Mouse (Mus musculus): ENCODE results near the gene Prim2. TPM values are rescaled to one million over a fixed set of nuclear protein-coding genes. Genes with fewer than 3 reads are reported as not detected.

Prim2 gene
- polyA plus RNA-seq, 1 experiment = 8.9 TPM

DNA sequence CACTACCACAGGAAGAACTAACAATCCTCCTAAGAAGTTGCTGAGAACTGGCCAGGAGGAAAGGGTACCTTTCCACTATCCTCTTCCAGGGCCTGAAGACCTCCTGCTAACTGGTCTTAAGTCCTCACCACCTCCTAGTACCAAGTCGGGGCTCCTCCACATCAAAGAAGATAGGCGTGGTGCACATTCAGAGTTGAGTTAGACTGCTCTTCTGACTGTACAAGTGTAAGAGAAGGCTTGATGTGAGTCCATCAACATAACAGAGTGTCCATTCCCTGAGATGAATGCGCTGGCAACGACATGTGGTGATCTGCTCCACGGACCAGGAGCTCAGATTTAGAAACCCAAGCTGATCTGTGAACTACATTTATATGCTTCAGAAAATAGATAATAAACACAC is 165.2 kb downstream of the Prim2 start:
- no peak overlapping the region for H3K27ac ChIP-seq (ENCODE audit: insufficient read depth, low read length)
- TF ChIP-seq POLR2A (IDR thresholded peaks at IDR 0.05; ENCODE audit: extremely low read depth, insufficient read depth, low read length) = no peak
- no peak for TF ChIP-seq CTCF (IDR thresholded peaks at IDR 0.05; ENCODE audit: extremely low read depth, insufficient read depth, low read length)
- no peaks in the 10 kb centered on the region for H3K4me1 ChIP-seq (ENCODE audit: control insufficient read depth, insufficient read depth, low read length)
- no peak overlapping the region for H3K4me3 ChIP-seq (ENCODE audit: insufficient read depth, low read length)

DNA sequence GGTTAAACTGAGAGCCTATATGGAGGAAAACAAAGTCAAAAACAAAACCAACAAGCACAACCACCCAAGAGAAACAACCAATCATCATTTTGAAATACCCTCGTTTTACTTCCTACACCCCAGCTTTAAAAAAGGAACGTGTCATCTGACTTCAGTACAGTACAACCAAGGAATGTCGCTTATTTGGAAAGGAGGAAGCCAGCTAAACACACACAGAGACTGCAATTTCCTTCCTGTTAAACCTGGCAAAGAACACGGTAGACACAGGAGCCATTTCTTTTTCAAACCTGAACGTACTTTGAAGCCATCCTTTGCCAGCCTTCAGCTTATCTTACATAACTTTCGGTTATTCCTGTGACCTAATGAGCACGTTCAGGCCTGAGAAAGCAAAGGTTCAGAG is 166.7 kb downstream of the Prim2 start:
- Histone ChIP-seq H3K4me3 (ENCODE audit: insufficient read depth, low read length) (no peak overlapping the region), H3K27ac (ENCODE audit: insufficient read depth, low read length) (no peak overlapping the region), H3K4me1 (ENCODE audit: control insufficient read depth, insufficient read depth, low read length) (no peaks in the 10 kb centered on the region)
- TF ChIP-seq POLR2A (IDR thresholded peaks at IDR 0.05; ENCODE audit: extremely low read depth, insufficient read depth, low read length) = no peak
- no peak for TF ChIP-seq CTCF (IDR thresholded peaks at IDR 0.05; ENCODE audit: extremely low read depth, insufficient read depth, low read length)

DNA sequence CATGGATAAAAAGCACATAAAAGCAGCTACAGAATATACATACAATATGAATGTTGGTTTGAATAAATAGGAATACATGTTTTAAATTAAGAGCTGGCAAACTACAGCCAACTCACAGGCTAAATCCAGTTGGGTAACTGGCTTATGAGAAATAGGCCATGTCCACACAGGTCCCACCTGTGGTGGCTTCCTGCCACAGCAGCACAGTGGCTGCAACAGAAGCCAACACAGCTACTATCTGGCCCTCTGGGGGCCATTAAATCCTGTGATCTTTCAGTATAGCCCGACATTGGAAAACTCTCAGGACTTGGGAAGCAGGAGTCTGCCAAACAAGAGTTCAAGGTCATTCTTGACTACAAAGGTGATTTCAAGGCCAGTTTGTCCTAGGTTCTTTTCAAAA is 167.3 kb downstream of the Prim2 start:
- Histone ChIP-seq H3K27ac (ENCODE audit: insufficient read depth, low read length) (no peak overlapping the region), H3K4me3 (ENCODE audit: insufficient read depth, low read length) (no peak overlapping the region)
- TF ChIP-seq CTCF (IDR thresholded peaks at IDR 0.05; ENCODE audit: extremely low read depth, insufficient read depth, low read length) = no peak
- no peak for TF ChIP-seq POLR2A (IDR thresholded peaks at IDR 0.05; ENCODE audit: extremely low read depth, insufficient read depth, low read length)

DNA sequence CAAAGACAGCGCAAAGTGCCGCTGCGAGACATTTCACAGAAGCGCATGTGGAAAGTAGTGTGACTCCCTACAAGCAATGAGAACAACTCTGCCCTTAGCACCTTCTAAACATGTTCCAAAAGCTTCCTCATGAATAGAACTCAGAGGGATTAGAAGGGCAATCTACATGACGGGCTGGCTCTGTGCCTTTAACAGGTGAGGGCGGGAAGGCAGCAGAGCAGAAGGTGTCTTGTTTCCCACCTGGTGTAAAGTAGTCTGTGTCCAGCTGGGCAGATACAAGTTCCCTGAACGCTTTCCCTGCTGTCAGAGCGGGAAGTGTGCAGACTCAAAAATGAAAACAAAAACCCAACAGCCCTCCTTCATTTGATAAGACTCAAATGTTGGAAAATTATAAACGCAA is 169.5 kb downstream of the Prim2 start:
- Histone ChIP-seq H3K27ac (ENCODE audit: insufficient read depth, low read length) (no peak overlapping the region), H3K4me1 (ENCODE audit: control insufficient read depth, insufficient read depth, low read length) (no peaks in the 10 kb centered on the region), H3K4me3 (ENCODE audit: insufficient read depth, low read length) (no peak overlapping the region)
- TF ChIP-seq POLR2A (IDR thresholded peaks at IDR 0.05; ENCODE audit: extremely low read depth, insufficient read depth, low read length) = no peak
- no peak for TF ChIP-seq CTCF (IDR thresholded peaks at IDR 0.05; ENCODE audit: extremely low read depth, insufficient read depth, low read length)

More for the DNA sequence above, 167.3 kb downstream of the Prim2 start:
- no peaks in the 10 kb centered on the region for H3K4me1 ChIP-seq (ENCODE audit: control insufficient read depth, insufficient read depth, low read length)

DNA sequence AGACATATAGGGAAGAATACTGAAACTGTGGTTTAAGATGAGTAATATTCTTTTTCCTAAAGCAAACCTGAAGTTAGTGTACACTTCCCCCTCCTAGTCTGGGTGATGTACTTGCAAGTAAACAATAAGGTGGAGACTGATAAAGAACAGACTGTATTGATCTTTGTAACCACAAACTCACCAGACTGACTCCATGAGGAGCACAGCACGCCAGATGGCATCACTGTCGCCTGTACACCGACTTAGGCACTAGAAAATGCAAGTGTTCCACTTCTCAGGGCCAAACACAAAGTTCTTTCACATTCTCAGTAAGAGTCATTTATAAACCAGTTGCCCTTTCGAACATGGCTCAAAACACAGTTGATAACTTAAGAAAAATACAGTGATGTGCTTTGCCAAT is 170.0 kb downstream of the Prim2 start:
- no peak overlapping the region for H3K27ac ChIP-seq (ENCODE audit: insufficient read depth, low read length)
- H3K4me3 ChIP-seq (ENCODE audit: insufficient read depth, low read length) = no peak overlapping the region
- TF ChIP-seq POLR2A (IDR thresholded peaks at IDR 0.05; ENCODE audit: extremely low read depth, insufficient read depth, low read length) (no peak), CTCF (IDR thresholded peaks at IDR 0.05; ENCODE audit: extremely low read depth, insufficient read depth, low read length) (no peak)
- no peaks in the 10 kb centered on the region for H3K4me1 ChIP-seq (ENCODE audit: control insufficient read depth, insufficient read depth, low read length)

DNA sequence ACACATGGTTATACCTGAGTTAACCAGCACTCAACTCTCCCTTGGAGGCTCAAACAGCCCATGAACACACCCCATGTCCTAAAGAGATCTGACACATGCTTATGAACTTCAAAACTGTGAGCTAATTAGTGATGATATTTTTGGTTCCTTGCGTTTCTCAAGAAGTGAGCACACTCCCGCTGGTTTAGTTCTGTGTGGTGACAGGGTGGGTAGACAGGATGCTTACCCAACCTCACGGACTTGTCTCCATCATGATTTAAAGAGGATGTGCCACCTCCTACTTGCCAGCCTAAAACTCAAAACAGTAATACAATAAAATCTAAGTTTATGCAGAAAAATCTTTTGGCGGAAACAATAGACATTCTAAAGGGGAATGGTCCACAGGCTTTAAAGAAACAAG is 173.5 kb downstream of the Prim2 start:
- Histone ChIP-seq H3K4me3 (ENCODE audit: insufficient read depth, low read length) (no peak overlapping the region), H3K27ac (ENCODE audit: insufficient read depth, low read length) (no peak overlapping the region)
- TF ChIP-seq CTCF (IDR thresholded peaks at IDR 0.05; ENCODE audit: extremely low read depth, insufficient read depth, low read length) = no peak
- TF ChIP-seq POLR2A (IDR thresholded peaks at IDR 0.05; ENCODE audit: extremely low read depth, insufficient read depth, low read length) = no peak

DNA sequence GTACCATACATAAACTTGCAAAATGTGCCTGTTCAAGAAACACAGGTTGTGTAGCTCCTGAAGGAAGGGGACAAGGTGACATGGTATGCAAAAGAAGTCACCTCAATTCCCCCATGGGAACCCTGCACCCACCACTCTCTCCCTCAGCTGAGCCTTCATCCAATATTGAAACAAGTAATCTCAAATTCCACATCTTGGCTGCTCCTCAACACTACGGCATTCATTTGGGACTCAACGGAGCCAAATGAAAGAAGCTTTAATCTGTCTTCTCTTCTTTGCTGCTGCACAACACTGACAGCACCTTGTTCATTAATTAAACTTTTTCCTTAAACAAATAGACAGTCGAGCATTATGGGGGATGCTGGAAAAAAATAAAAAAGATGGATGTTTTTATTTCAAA is 174.0 kb downstream of the Prim2 start:
- Histone ChIP-seq H3K27ac (ENCODE audit: insufficient read depth, low read length) (no peak overlapping the region), H3K4me3 (ENCODE audit: insufficient read depth, low read length) (no peak overlapping the region), H3K4me1 (ENCODE audit: control insufficient read depth, insufficient read depth, low read length) (no peaks in the 10 kb centered on the region)
- TF ChIP-seq POLR2A (IDR thresholded peaks at IDR 0.05; ENCODE audit: extremely low read depth, insufficient read depth, low read length) (no peak), CTCF (IDR thresholded peaks at IDR 0.05; ENCODE audit: extremely low read depth, insufficient read depth, low read length) (no peak)

More for the DNA sequence above, 173.5 kb downstream of the Prim2 start:
- H3K4me1 ChIP-seq (ENCODE audit: control insufficient read depth, insufficient read depth, low read length) = no peaks in the 10 kb centered on the region

DNA sequence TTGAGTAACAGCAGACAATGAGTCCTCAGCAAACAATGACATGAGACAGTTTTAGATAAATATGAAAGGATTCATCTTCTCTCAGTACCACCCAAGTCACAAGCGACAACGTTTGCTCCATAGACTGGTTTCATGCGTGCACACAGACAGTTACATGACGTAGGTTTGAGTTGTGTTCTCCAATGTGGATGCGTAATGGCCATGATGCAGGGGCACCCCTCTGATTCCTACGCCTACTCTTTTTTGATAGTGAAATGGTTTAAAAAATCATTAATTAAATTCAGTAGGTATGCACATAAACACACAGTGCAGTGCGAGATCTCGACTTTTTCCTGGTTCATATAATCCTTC is 174.4 kb downstream of the Prim2 start:
- Histone ChIP-seq H3K4me1 (ENCODE audit: control insufficient read depth, insufficient read depth, low read length) (no peaks in the 10 kb centered on the region), H3K4me3 (ENCODE audit: insufficient read depth, low read length) (no peak overlapping the region), H3K27ac (ENCODE audit: insufficient read depth, low read length) (no peak overlapping the region)
- no peak for TF ChIP-seq POLR2A (IDR thresholded peaks at IDR 0.05; ENCODE audit: extremely low read depth, insufficient read depth, low read length)
- TF ChIP-seq CTCF (IDR thresholded peaks at IDR 0.05; ENCODE audit: extremely low read depth, insufficient read depth, low read length) = no peak

DNA sequence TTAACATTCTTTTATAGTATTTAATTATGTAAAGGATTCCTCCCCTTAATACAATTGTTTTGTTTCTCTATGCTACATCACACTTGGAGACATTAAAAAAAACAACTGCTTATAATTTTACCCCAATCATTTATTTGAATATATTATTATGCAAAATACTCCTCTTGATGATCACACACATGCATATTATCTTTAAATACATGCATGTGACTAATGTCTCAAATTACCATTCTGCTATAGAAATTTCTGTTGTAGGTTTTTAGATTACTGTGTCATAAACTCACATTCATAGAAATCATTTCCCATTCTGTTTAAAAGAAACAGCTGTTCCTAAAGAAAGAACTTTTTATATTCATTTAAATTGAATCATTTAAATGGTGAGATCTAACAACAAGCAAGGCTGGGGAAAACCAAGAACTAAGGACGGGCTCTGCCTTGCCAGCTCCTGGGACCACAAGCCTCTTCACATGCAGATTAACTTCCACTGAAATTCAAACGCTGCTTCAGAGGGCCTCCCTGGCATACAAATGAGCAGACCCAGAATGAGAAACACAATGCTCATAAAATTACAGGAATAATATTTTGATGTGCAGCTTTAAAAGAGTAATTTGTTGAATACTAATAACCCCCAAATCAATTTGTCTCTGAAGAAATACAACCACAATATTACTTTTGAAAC is 174.9 kb downstream of the Prim2 start:
- no peak overlapping the region for H3K27ac ChIP-seq (ENCODE audit: insufficient read depth, low read length)
- H3K4me1 ChIP-seq (ENCODE audit: control insufficient read depth, insufficient read depth, low read length) = no peaks in the 10 kb centered on the region
- H3K4me3 ChIP-seq (ENCODE audit: insufficient read depth, low read length) = no peak overlapping the region
- no peak for TF ChIP-seq POLR2A (IDR thresholded peaks at IDR 0.05; ENCODE audit: extremely low read depth, insufficient read depth, low read length)
- no peak for TF ChIP-seq CTCF (IDR thresholded peaks at IDR 0.05; ENCODE audit: extremely low read depth, insufficient read depth, low read length)

DNA sequence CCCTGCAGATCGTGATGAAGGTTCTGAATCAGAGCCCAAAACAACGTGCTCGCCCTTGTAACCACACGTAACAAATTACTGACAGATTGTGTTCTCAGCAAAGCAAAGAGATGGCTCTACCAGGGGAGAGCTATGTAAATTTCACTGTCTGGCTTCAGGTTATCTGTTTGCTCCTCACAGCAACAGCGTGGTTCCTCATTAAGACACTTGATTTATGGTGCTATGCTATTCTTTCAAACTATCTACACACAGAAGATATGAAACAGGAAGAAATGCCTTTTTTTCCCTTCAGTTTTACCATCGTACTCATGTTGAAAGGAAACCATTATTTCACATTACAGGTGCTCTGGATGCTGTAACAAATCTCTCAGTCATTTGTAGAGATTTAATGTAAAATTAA is 179.4 kb downstream of the Prim2 start:
- Histone ChIP-seq H3K27ac (ENCODE audit: insufficient read depth, low read length) (no peak overlapping the region), H3K4me1 (ENCODE audit: control insufficient read depth, insufficient read depth, low read length) (no peaks in the 10 kb centered on the region), H3K4me3 (ENCODE audit: insufficient read depth, low read length) (no peak overlapping the region)
- no peak for TF ChIP-seq CTCF (IDR thresholded peaks at IDR 0.05; ENCODE audit: extremely low read depth, insufficient read depth, low read length)
- no peak for TF ChIP-seq POLR2A (IDR thresholded peaks at IDR 0.05; ENCODE audit: extremely low read depth, insufficient read depth, low read length)
